Mouse (Mus musculus): ENCODE results near the gene Bhmt2.

- TF ChIP-seq CTCF (IDR thresholded peaks at IDR 0.05; ENCODE audit: low read depth), result no peak
- TF ChIP-seq EP300 (IDR thresholded peaks at IDR 0.05; ENCODE audit: low read depth), result no peak
These were observed 33.2 kb upstream of the Bhmt2 start for GRCm38 (mm10) chr13:93707271-93707670.

All from liver, postnatal 0 days (tissue).